Mouse (Mus musculus) lung, adult 2 months (tissue): Measurements from ENCODE around the gene Tmem147. TPM values are rescaled to one million over a fixed set of nuclear protein-coding genes. Genes with fewer than 3 reads are reported as not detected.

Experiments
- DNase-seq: peaks from one replicate; pipeline ENCODE4 v3.0.0; 2022
- H3K4me1 ChIP-seq: fragments of 200-500 bp; 2 replicates; pipeline ENCODE4 v1.6.1; 2011; ENCODE audit warnings: low read length; ENCODE audit not compliant: control insufficient read depth, insufficient read depth
- H3K4me3 ChIP-seq: fragments of 200-500 bp; replicated peaks from 2 replicates; pipeline ENCODE3; 2011; ENCODE audit warnings: low read depth, mild to moderate bottlenecking, control low read depth, low read length; ENCODE audit errors: extremely low read depth
- CTCF ChIP-seq: fragments of 200-500 bp; IDR thresholded peaks from 2 replicates; pipeline ENCODE4 v1.5.1; 2011; ENCODE audit warnings: mild to moderate bottlenecking, low read length, control low read depth; ENCODE audit not compliant: insufficient read depth
- POLR2A ChIP-seq: fragments of 200-500 bp; IDR thresholded peaks from 2 replicates; pipeline ENCODE4 v1.6.1; 2011; ENCODE audit warnings: low read depth, mild to moderate bottlenecking, control low read depth, low read length, borderline replicate concordance; ENCODE audit errors: extremely low read depth
- WGBS: fragments of 180-500 bp; shearing (Covaris S2); methylation state at CpG from one replicate; pipeline ENCODE4 v1.1.7; 2018; 5-methylcytosine and 5-hydroxymethylcytosine counted together
- polyA plus RNA-seq: library from polyadenylated mRNA; depleted of rRNA; stranded (reverse); fragments of >200 nt; gene quantifications from 2 replicates; pipeline ENCODE4 v1.2.3, GENCODE M21; 2012; rRNA removed

The Tmem147 gene
- polyA plus RNA-seq, result 122 and 154 TPM in 2 replicates

DNA sequence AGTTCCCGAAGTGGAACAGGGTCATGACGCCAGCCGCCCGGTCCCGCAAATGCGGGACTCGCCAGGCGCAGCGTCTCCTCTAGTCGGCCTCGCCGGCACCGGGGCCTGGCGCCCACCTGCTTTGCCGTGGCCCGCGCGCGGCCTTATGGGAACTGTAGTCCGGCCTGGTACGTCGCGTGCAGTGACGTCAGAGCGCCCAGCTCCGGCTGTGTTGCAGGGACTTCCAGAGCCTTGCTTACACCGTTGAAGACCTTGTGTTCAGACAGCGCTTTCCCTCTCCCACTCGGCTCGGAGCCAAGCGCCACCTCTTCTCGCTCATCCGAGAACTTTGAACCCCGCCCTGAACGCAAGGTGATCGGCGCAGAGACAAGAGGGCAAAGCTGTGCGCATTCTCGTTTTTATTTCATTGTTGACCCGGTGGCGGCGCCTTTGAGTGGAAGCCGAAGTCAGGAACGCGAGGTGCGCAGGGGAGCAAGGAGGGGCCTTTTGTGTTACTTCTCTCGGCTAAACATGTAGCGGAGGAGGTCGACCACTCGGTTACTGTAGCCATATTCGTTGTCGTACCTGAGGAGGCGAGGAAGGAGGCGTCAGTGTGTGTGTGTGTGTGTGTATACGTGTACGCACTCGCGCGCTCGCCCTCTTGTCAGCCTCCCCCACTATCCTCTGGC, at the start of gene Tmem147:
Gene Tmem147, minus strand, starts transcription at position 145 of the 668 bp plus-strand sequence.
- under 1% methylated on average over 60 of the region's 60 CpGs for WGBS
- Histone ChIP-seq H3K4me3 (peak within 1 kb of the TSS; percentile 88), H3K4me1 (peaks cover 15% of the 10 kb centered on the region; the same call in 1 of the 2 replicates)

DNA sequence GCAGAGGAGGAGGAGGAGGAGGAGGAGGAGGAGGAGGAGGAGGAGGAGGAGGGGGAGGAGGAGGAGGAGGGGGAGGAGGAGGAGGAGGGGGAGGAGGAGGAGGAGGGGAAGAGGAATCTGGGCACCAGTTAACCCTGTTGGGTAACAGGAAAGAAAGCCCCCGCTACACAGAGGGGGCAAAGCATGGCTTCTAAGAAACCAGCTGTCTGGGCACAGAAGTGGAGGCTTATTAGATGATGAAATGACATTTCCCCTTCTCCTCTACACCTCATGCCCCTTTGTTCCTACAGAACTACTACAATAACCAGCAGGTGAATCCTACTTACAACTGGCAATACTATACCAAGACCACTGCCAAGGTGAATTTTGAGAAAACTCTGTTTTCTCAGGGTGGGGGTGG, 48.6 kb upstream of the Tmem147 start:
- DNase-seq, result no peak
- H3K4me1 ChIP-seq, result no peaks in the 10 kb centered on the region
- no peak for TF ChIP-seq POLR2A
- no peak for TF ChIP-seq CTCF
- 54% methylated on average over 1 of the region's 1 CpGs for WGBS
- H3K4me3 ChIP-seq, result no peak overlapping the region

More for the DNA sequence above, at the start of gene Tmem147:
- DNase-seq, result peak; percentile 97
- TF ChIP-seq CTCF (0 out of 2 replicates have a peak, but pooled peaks have one; percentile 11), POLR2A (peak; percentile 87; the same call in 1 of the 2 replicates)

DNA sequence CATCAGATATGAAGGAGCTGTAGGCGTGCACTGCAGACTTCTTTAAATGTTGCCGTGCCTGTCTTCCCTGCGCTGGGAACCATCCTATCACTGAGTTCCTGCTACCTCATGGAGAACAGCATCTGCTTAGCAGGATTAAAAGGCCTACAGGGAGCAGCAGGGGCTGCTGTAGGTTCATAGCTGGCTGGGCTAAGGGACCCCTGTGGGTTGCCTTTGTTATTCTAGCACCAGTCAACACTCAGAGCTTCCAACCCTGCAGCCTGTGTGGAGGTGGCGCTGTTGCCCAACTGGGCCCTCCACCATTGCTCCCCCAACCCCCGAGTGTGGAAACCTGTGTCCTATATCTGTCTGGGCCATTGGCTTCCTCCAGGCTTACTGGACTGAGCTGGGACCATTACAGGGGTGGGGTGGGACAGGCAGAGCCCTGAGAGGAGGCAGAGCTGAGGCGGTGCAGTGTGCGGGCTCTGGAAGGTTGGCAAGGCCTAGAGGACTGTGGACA, 47.8 kb upstream of the Tmem147 start:
- WGBS, result 50% methylated on average over 7 of the region's 7 CpGs
- no peak for TF ChIP-seq CTCF
- TF ChIP-seq POLR2A, result no peak

DNA sequence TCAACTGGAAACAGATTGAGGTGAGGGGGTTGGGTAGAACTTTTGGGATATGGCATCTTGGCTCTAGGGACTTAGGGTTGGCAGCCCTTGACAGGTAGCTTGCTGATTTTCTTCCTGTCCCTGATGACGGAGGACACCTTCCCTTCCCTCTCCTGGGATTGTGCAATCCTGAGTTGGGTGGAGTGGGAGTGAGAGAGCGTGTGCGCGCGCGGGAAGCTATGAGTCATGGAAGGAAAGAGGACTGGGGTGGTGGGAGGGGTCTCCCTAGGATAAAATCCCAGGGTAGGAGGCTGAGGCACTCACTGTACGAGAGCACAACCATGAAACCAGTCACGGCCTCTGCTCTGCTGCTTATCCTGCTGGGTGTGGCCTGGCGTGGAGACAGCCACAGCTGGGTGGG, 46.8 kb upstream of the Tmem147 start:
- WGBS, result 70% methylated on average over 9 of the region's 9 CpGs
- peak; percentile 13 for DNase-seq
- no peak for TF ChIP-seq POLR2A
- no peak for TF ChIP-seq CTCF
- no peak overlapping the region for H3K4me3 ChIP-seq
- H3K4me1 ChIP-seq, result no peaks in the 10 kb centered on the region

More for the DNA sequence above, 47.8 kb upstream of the Tmem147 start:
- no peak overlapping the region for H3K4me3 ChIP-seq
- no peak for DNase-seq
- H3K4me1 ChIP-seq, result no peaks in the 10 kb centered on the region

DNA sequence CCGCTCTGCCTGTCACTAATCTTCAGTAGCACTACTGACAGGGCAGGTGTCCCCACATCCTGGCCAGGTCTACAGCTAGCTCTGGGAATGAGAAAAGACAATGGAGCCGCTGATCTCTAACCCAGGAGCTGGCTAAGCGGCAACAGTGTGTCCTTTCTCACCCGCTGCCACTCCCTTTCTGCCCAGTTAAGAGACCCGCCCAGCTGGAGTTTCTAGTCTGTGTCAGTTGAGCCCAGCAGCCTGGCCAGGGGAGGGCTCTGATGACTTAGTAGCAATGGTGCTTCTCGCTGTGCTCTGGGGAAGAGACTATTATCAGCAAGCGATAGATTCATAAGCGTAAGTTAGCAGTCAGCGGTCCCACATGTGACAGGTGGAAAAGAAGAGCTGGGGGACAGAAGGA, 39.9 kb upstream of the Tmem147 start:
- WGBS, result 31% methylated on average over 9 of the region's 9 CpGs
- H3K4me1 ChIP-seq, result no peaks in the 10 kb centered on the region
- no peak for DNase-seq
- TF ChIP-seq CTCF (no peak), POLR2A (no peak)
- no peak overlapping the region for H3K4me3 ChIP-seq

GRCm38 (mm10) chr7:30766408-30766807, 37.1 kb upstream of the Tmem147 start:
- no peak for TF ChIP-seq POLR2A
- no peak for TF ChIP-seq CTCF
- DNase-seq, result no peak
- no peaks in the 10 kb centered on the region for H3K4me1 ChIP-seq
- 88% methylated on average over 4 of the region's 4 CpGs for WGBS
- H3K4me3 ChIP-seq, result no peak overlapping the region

- no peak for DNase-seq
- H3K4me1 ChIP-seq, result no peaks in the 10 kb centered on the region
- no peak overlapping the region for H3K4me3 ChIP-seq
- no peak for TF ChIP-seq CTCF
- TF ChIP-seq POLR2A, result no peak
- 45% methylated on average over 11 of the region's 11 CpGs for WGBS
Observed at GRCm38 (mm10) chr7:30765173-30765572, 35.8 kb upstream of the Tmem147 start.

DNA sequence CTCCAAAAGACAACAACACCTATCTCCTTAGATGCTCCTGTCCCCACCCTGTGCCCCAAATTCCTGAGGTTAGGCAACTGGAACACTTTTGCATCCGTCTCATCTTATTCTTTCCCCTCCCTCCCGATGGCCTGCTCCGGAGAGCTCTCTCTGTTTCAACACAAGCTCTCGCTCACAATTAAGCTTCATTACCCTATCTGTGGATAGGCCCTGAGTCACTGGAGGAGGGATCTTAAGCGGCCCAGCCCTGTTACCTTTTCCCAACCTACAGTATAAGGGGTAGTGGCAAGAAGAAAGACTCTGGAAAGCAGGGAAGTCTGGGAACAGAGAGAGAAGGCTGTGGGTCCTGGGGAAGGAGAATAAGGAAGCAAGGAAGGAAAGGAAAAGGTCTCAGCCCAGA, 34.1 kb upstream of the Tmem147 start, which contains the start of gene Dmkn:
Gene Dmkn, plus strand, starts transcription at position 301 of the 400 bp plus-strand sequence.
- 57% methylated on average over 5 of the region's 5 CpGs for whole genome bisulfite sequencing
- DNase-seq, result no peak
- H3K4me3 ChIP-seq, result no peak within 1 kb of the TSS
- TF ChIP-seq POLR2A, result no peak
- no peak for TF ChIP-seq CTCF
- H3K4me1 ChIP-seq, result no peaks in the 10 kb centered on the region

DNA sequence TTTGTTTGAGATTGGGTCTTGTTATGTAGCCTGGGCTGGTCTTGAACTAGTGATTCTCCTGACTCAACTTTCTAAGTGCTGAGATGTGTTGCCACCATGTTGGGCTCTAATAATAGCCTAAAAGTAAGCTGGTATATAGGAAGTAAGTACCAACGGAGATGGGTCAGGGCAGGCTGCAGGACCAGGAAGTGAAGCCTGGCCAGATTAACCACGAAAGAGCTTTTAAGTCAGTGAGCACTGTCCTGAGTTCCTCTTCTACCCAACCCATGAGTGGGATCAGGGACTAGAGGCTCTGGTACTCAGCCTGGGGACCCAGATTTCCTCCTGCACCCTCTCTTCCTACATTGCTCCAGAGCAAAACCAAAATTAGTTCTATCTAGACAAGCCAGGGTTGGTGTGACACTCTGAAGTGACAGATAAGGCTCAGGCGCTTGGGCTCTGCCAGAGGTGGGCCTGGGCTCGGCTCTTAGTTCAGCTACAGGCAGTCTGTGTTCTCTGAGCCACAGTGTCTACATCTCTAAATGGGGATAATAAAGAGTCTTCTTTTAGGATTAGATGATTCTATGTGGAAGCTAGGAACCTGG, 32.5 kb upstream of the Tmem147 start:
- no peaks in the 10 kb centered on the region for H3K4me1 ChIP-seq
- WGBS, result 43% methylated on average over 4 of the region's 4 CpGs
- TF ChIP-seq CTCF, result no peak
- no peak for TF ChIP-seq POLR2A
- H3K4me3 ChIP-seq, result no peak overlapping the region
- DNase-seq, result no peak
